Mouse (Mus musculus) brain, embryonic 14.5 days (tissue): ENCODE measurements around the gene Ttc9c. TPM values are rescaled to one million over a fixed set of nuclear protein-coding genes. Genes with fewer than 3 reads are reported as not detected.

ENCODE experiments used
- DNase-seq: peaks from one replicate; pipeline ENCODE4 v3.0.0-alpha.2; 2011; ENCODE audit warnings: low read depth
- CTCF ChIP-seq: fragments of 200-500 bp; IDR thresholded peaks from 2 replicates; pipeline ENCODE4 v1.5.1; 2012; ENCODE audit warnings: inconsistent platforms, mild to moderate bottlenecking, moderate library complexity, borderline replicate concordance; ENCODE audit not compliant: insufficient read depth, insufficient read length; ENCODE audit errors: extremely low read depth
- POLR2A ChIP-seq: fragments of 200-500 bp; IDR thresholded peaks from 2 replicates; pipeline ENCODE4 v1.6.1; 2012; ENCODE audit warnings: mild to moderate bottlenecking, inconsistent platforms, borderline replicate concordance; ENCODE audit not compliant: poor library complexity, insufficient read depth, insufficient read length, severe bottlenecking; ENCODE audit errors: extremely low read depth
- polyA plus RNA-seq: library from polyadenylated mRNA; depleted of rRNA; stranded (reverse); fragments of >200 nt; gene quantifications from 2 replicates; pipeline ENCODE4 v1.2.3, GENCODE M21; 2012; rRNA removed

Gene Ttc9c
- 53.6 and 57.3 TPM in 2 replicates for polyA plus RNA-seq

- TF ChIP-seq CTCF (no peak), POLR2A (peak; percentile 65; the same call in 1 of the 2 replicates)
- peak; percentile 100 for DNase-seq
These were observed at the start of gene Ttc9c for GRCm38 (mm10) chr19:8818801-8819595. TSS of gene Ttc9c (minus strand) at chr19:8819333.

GRCm38 (mm10) chr19:8864265-8864664, 45.1 kb upstream of the Ttc9c start:
- no peak for TF ChIP-seq CTCF
- no peak for TF ChIP-seq POLR2A
- no peak for DNase-seq

- peak; percentile 29; the same call in 1 of the 2 replicates for TF ChIP-seq CTCF
- TF ChIP-seq POLR2A, result no peak
- peak; percentile 39 for DNase-seq
These were observed 39.9 kb upstream of the Ttc9c start for GRCm38 (mm10) chr19:8859018-8859417.

- TF ChIP-seq POLR2A, result no peak
- peak; percentile 60; the same call in 1 of the 2 replicates for TF ChIP-seq CTCF
- DNase-seq, result peak; percentile 58
These were observed 38.6 kb upstream of the Ttc9c start for GRCm38 (mm10) chr19:8857689-8858088.

- no peak for DNase-seq
- TF ChIP-seq CTCF (no peak), POLR2A (no peak)
These were observed 34.0 kb upstream of the Ttc9c start for GRCm38 (mm10) chr19:8853117-8853516.

- no peak for TF ChIP-seq CTCF
- TF ChIP-seq POLR2A, result no peak
- DNase-seq, result no peak
These were observed 33.2 kb upstream of the Ttc9c start for GRCm38 (mm10) chr19:8852236-8852928.

- no peak for DNase-seq
- TF ChIP-seq POLR2A, result no peak
- no peak for TF ChIP-seq CTCF
These were observed 32.5 kb upstream of the Ttc9c start for GRCm38 (mm10) chr19:8851639-8852038.

- no peak for TF ChIP-seq CTCF
- no peak for TF ChIP-seq POLR2A
- DNase-seq, result peak; percentile 17
These were observed 31.3 kb upstream of the Ttc9c start, which contains the start of gene Lrrn4cl for GRCm38 (mm10) chr19:8850402-8850901. TSS of gene Lrrn4cl (plus strand) at chr19:8850768.

- no peak for DNase-seq
- TF ChIP-seq POLR2A (no peak), CTCF (no peak)
These were observed 29.2 kb upstream of the Ttc9c start for GRCm38 (mm10) chr19:8848356-8848755.

- TF ChIP-seq POLR2A (no peak), CTCF (peak; percentile 72; the same call in 1 of the 2 replicates)
- peak; percentile 85 for DNase-seq
These were observed 25.4 kb upstream of the Ttc9c start for GRCm38 (mm10) chr19:8844371-8845129.
